Mouse (Mus musculus): ENCODE data around the gene Krt79. TPM values are rescaled to one million over a fixed set of nuclear protein-coding genes. Genes with fewer than 3 reads are reported as not detected.
A peak's percentile ranks its signal among the peaks of the same experiment; 100 is the strongest.

Gene Krt79
- polyA plus RNA-seq, 1 experiment from 2014 or later = 0.29 TPM

GRCm38 (mm10) chr15:101925041-101925440 lies 15.1 kb downstream of the Krt79 start:
- ATAC-seq (replicated peaks; ENCODE audit: low FRiP score, low read depth) (no peak), DNase-seq (ENCODE audit: low spot score) (no peak)
- Histone ChIP-seq H3K27me3 (ENCODE audit: insufficient read depth, low read length) (no peaks in the 10 kb centered on the region), H3K27ac (no peak overlapping the region), H3K9ac (ENCODE audit: low read depth, low read length) (no peak overlapping the region), H3K36me3 (ENCODE audit: insufficient read depth, low read length) (no peaks in the 10 kb centered on the region), H3K9me3 (replicated peaks; ENCODE audit: low read length) (no peaks in the 10 kb centered on the region), H3K4me1 (replicated peaks; ENCODE audit: insufficient read depth, low read length) (0 out of 2 replicates have a peak, but pooled peaks cover 7% of the 10 kb centered on the region), H3K4me2 (ENCODE audit: low read length) (no peak overlapping the region), H3K4me3 (replicated peaks; ENCODE audit: low read depth, low read length) (no peak overlapping the region)
- TF ChIP-seq CTCF (IDR thresholded peaks at IDR 0.05; ENCODE audit: low read depth) = no peak
- WGBS = 85% methylated on average over 1 of the region's 1 CpGs

- no peaks in the 10 kb centered on the region for H3K36me3 ChIP-seq (ENCODE audit: insufficient read depth, low read length)
- no peak for TF ChIP-seq CTCF (IDR thresholded peaks at IDR 0.05; ENCODE audit: low read depth)
- 82% methylated on average over 11 of the region's 11 CpGs for WGBS
- ATAC-seq (replicated peaks; ENCODE audit: low FRiP score, low read depth) (no peak), DNase-seq (ENCODE audit: low spot score) (no peak)
- H3K27ac ChIP-seq = no peak within 1 kb of the TSS
- H3K9ac ChIP-seq (ENCODE audit: low read depth, low read length) = no peak within 1 kb of the TSS
- no peak within 1 kb of the TSS for H3K4me3 ChIP-seq (replicated peaks; ENCODE audit: low read depth, low read length)
- H3K27me3 ChIP-seq (ENCODE audit: insufficient read depth, low read length) = no peaks in the 10 kb centered on the region
- 0 out of 2 replicates have a peak, but pooled peaks cover 6% of the 10 kb centered on the region for H3K4me1 ChIP-seq (replicated peaks; ENCODE audit: insufficient read depth, low read length)
- no peak within 1 kb of the TSS for H3K4me2 ChIP-seq (ENCODE audit: low read length)
- H3K9me3 ChIP-seq (replicated peaks; ENCODE audit: low read length) = no peaks in the 10 kb centered on the region
These were observed 15.5 kb downstream of the Krt79 start, which contains the start of gene Krt4 for GRCm38 (mm10) chr15:101924635-101925034. Gene Krt4 (minus strand): TSS chr15:101924735.

DNA sequence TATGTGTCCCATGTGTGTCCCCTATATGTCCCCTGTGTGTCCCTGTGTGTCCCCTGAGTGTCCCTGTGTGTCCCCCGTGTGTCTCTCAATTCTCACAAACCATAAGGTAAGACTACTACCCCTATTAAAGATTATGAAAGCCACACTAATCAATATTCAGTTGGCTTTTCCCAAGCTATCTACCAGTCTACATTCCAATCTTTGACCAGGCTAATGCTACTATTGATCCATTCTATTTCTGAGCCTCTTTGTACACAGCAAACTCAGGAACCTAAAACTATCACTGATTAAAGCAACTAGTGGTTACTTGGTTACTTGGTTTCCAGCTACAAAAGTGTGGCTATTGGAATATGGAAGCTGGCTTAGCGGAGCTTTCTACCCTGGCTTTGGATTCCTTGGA lies 17.8 kb downstream of the Krt79 start:
- TF ChIP-seq CTCF (IDR thresholded peaks at IDR 0.05; ENCODE audit: low read depth) = no peak
- ATAC-seq (replicated peaks; ENCODE audit: low FRiP score, low read depth) (no peak), DNase-seq (ENCODE audit: low spot score) (no peak)
- Histone ChIP-seq H3K9me3 (replicated peaks; ENCODE audit: low read length) (no peaks in the 10 kb centered on the region), H3K36me3 (ENCODE audit: insufficient read depth, low read length) (no peaks in the 10 kb centered on the region), H3K4me1 (replicated peaks; ENCODE audit: insufficient read depth, low read length) (no peaks in the 10 kb centered on the region), H3K4me3 (replicated peaks; ENCODE audit: low read depth, low read length) (no peak overlapping the region), H3K27ac (no peak overlapping the region), H3K4me2 (ENCODE audit: low read length) (no peak overlapping the region), H3K9ac (ENCODE audit: low read depth, low read length) (no peak overlapping the region), H3K27me3 (ENCODE audit: insufficient read depth, low read length) (no peaks in the 10 kb centered on the region)
- WGBS = 90% methylated on average over 2 of the region's 2 CpGs

- WGBS = 73% methylated on average over 2 of the region's 2 CpGs
- no peak for DNase-seq (ENCODE audit: low spot score)
- Histone ChIP-seq H3K27ac (no peak overlapping the region), H3K36me3 (ENCODE audit: insufficient read depth, low read length) (no peaks in the 10 kb centered on the region), H3K4me1 (replicated peaks; ENCODE audit: insufficient read depth, low read length) (no peaks in the 10 kb centered on the region), H3K9ac (ENCODE audit: low read depth, low read length) (no peak overlapping the region), H3K4me3 (replicated peaks; ENCODE audit: low read depth, low read length) (no peak overlapping the region), H3K4me2 (ENCODE audit: low read length) (no peak overlapping the region), H3K9me3 (replicated peaks; ENCODE audit: low read length) (no peaks in the 10 kb centered on the region), H3K27me3 (ENCODE audit: insufficient read depth, low read length) (no peaks in the 10 kb centered on the region)
- no peak for TF ChIP-seq CTCF (IDR thresholded peaks at IDR 0.05; ENCODE audit: low read depth)
- ATAC-seq (replicated peaks; ENCODE audit: low FRiP score, low read depth) = no peak
These were observed 24.1 kb downstream of the Krt79 start for GRCm38 (mm10) chr15:101916072-101916471.

- H3K9ac ChIP-seq (ENCODE audit: low read depth, low read length) = no peak overlapping the region
- H3K4me3 ChIP-seq (replicated peaks; ENCODE audit: low read depth, low read length) = no peak overlapping the region
- no peaks in the 10 kb centered on the region for H3K36me3 ChIP-seq (ENCODE audit: insufficient read depth, low read length)
- no peak for TF ChIP-seq CTCF (IDR thresholded peaks at IDR 0.05; ENCODE audit: low read depth)
- no peaks in the 10 kb centered on the region for H3K4me1 ChIP-seq (replicated peaks; ENCODE audit: insufficient read depth, low read length)
- DNase-seq (ENCODE audit: low spot score) (no peak), ATAC-seq (replicated peaks; ENCODE audit: low FRiP score, low read depth) (no peak)
- H3K27ac ChIP-seq = no peak overlapping the region
- H3K9me3 ChIP-seq (replicated peaks; ENCODE audit: low read length) = no peaks in the 10 kb centered on the region
- H3K27me3 ChIP-seq (ENCODE audit: insufficient read depth, low read length) = no peaks in the 10 kb centered on the region
- no peak overlapping the region for H3K4me2 ChIP-seq (ENCODE audit: low read length)
- WGBS = 74% methylated on average over 5 of the region's 5 CpGs
These were observed 35.3 kb downstream of the Krt79 start for GRCm38 (mm10) chr15:101904849-101905248.

DNA sequence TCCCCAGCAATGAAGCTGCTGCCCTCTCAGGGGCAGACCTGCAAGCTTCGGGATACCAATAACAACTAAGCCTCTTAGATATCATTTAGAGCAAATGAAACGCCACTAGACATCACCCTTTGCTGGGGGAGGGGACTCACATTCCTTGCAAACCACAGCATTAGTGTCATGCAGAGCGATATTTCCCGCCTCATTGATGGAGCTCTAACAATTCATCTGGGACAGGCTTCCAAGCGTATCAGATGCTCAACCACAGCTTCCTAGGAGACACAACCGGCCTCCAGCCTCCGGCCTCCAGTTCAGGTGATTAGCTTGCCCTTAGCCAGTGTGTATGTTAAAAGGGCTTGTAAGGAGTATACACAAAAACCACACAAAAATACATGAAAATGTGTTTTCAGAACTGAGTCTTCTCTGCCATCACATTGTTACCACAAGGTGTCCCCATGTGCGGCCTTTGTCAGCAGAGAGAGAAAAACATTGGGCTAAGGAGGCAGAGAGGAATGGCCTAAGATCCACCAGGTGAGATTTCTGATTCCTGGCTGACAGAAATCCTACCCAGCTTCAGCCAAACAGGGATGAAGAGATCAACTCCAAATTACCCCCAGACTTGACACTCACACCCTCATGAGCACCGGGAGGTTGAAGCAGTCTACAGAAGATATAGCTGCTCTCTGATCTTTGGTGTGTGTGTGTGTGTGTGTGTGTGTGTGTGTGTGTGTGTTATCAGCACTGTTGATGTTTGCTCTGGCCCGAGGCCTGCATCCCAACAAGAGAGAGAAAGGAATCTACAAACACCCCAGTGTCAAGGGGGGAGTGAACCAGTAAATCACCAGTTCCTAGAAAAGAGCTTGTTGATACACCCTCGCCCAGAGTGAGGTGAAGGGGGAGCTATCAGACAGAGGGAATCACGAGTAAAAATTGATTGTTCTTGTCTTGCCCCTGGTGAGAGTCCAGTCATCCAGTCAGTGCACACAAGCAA lies 37.7 kb downstream of the Krt79 start:
- Histone ChIP-seq H3K4me2 (ENCODE audit: low read length) (no peak overlapping the region), H3K9ac (ENCODE audit: low read depth, low read length) (no peak overlapping the region), H3K27me3 (ENCODE audit: insufficient read depth, low read length) (no peaks in the 10 kb centered on the region), H3K27ac (no peak overlapping the region), H3K4me1 (replicated peaks; ENCODE audit: insufficient read depth, low read length) (no peaks in the 10 kb centered on the region), H3K36me3 (ENCODE audit: insufficient read depth, low read length) (no peaks in the 10 kb centered on the region), H3K4me3 (replicated peaks; ENCODE audit: low read depth, low read length) (no peak overlapping the region), H3K9me3 (replicated peaks; ENCODE audit: low read length) (no peaks in the 10 kb centered on the region)
- peak; percentile 62; the same call in 1 of the 2 replicates for TF ChIP-seq CTCF (IDR thresholded peaks at IDR 0.05; ENCODE audit: low read depth)
- no peak for ATAC-seq (replicated peaks; ENCODE audit: low FRiP score, low read depth)
- 40% methylated on average over 12 of the region's 12 CpGs for WGBS
- DNase-seq (ENCODE audit: low spot score) = peak; percentile 47
